Mouse (Mus musculus) ovary, adult 18-20 months (tissue): ENCODE measurements at regions not wholly inside any gene's neighbourhood (a gene's known extent, or its start where the extent isn't known, plus 50 kb on each side); places are given as distances from the start of the nearest gene placed in this dataset.

Experiments used
- DNase-seq: peaks from one replicate; pipeline ENCODE4 v3.0.0; 2022; ENCODE audit warnings: low spot score, mixed read lengths

- DNase-seq: no peak
These were observed 53.4 kb upstream of the Nab1 start for GRCm38 (mm10) chr1:52553871-52554270.

GRCm38 (mm10) chr1:52565812-52566211 is 64.7 kb upstream of the Nemp2 start:
- DNase-seq: peak; percentile 21

- DNase-seq: no peak
These were observed 58.8 kb upstream of the Nemp2 start for GRCm38 (mm10) chr1:52571674-52572073.

GRCm38 (mm10) chr1:52578298-52579056 is 52.0 kb upstream of the Nemp2 start:
- DNase-seq: peak; percentile 7

- no peak for DNase-seq
These were observed 50.2 kb upstream of the Nemp2 start for GRCm38 (mm10) chr1:52580132-52580896.
